Mouse (Mus musculus) embryonic facial prominence, embryonic 11.5 days (tissue): ENCODE measurements around the gene Vmn2r80. TPM values are rescaled to one million over a fixed set of nuclear protein-coding genes. Genes with fewer than 3 reads are reported as not detected.
"Not testable (repeated sequence)": the region's sequence is repeated elsewhere in the genome, so short reads cannot be mapped to it uniquely, and the experiment has no call there.

Source experiments
- ATAC-seq: fragments of 200-750 bp; cut with Nextera tagmentation; replicated peaks from 2 replicates; pipeline ENCODE4 v1.8.0; 2017; ENCODE audit warnings: low read depth; ENCODE audit not compliant: insufficient number of reproducible peaks, low FRiP score, low TSS enrichment
- DNase-seq: peaks from one replicate; pipeline ENCODE4 v3.0.0-alpha.2; 2015; ENCODE audit warnings: low spot score
- H3K27ac ChIP-seq: fragments of 300-500 bp; sonication (generic); replicated peaks from 2 replicates; pipeline ENCODE4 v1.5.1; 2014; ENCODE audit warnings: mild to moderate bottlenecking, low read depth, low read length, control low read depth
- H3K27me3 ChIP-seq: fragments of 300-500 bp; sonication (generic); 2 replicates; pipeline ENCODE4 v1.6.1; 2014; ENCODE audit warnings: mild to moderate bottlenecking, low read length, moderate library complexity, mixed read lengths; ENCODE audit not compliant: control insufficient read depth, insufficient read depth
- H3K36me3 ChIP-seq: fragments of 300-500 bp; sonication (generic); replicated peaks from 2 replicates; pipeline ENCODE4 v1.6.1; 2014; ENCODE audit warnings: low read depth, mild to moderate bottlenecking, low read length, moderate library complexity, mixed read lengths; ENCODE audit not compliant: control insufficient read depth, insufficient read depth
- H3K4me1 ChIP-seq: fragments of 300-500 bp; sonication (generic); 2 replicates; pipeline ENCODE4 v1.6.1; 2014; ENCODE audit warnings: low read length, mixed read lengths; ENCODE audit not compliant: control insufficient read depth, insufficient read depth
- H3K4me2 ChIP-seq: fragments of 300-500 bp; sonication (generic); 2 replicates; pipeline ENCODE4 v1.6.1; 2014; ENCODE audit warnings: low read depth, mild to moderate bottlenecking, control low read depth, low read length, moderate library complexity
- H3K4me3 ChIP-seq: fragments of 300-500 bp; sonication (generic); 2 replicates; pipeline ENCODE4 v1.5.1; 2014; ENCODE audit warnings: low read depth, low read length, control low read depth
- H3K9ac ChIP-seq: fragments of 300-500 bp; sonication (generic); replicated peaks from 2 replicates; pipeline ENCODE4 v1.6.1; 2014; ENCODE audit warnings: mild to moderate bottlenecking, control low read depth, low read length
- H3K9me3 ChIP-seq: fragments of 300-500 bp; sonication (generic); replicated peaks from 2 replicates; pipeline ENCODE4 v1.6.1; 2016; ENCODE audit warnings: mild to moderate bottlenecking, low read length, inconsistent platforms, mixed read lengths; ENCODE audit not compliant: control insufficient read depth
- WGBS: fragments of 180-500 bp; shearing (Covaris S2); extraction: QIAGEN DNeasy Blood & Tissue Kit; methylation state at CpG from one replicate; pipeline ENCODE4 v1.1.7; 2014; 5-methylcytosine and 5-hydroxymethylcytosine counted together
- polyA plus RNA-seq: library from polyadenylated mRNA; unstranded; fragments of >200 nt; fragmentation: Nextera tagmentation; extraction: Ambion mirVana; gene quantifications from 2 replicates; pipeline ENCODE4 v1.2.1, GENCODE M21; 2014

Gene Vmn2r80
- not detected in 2 replicates for polyA plus RNA-seq

DNA sequence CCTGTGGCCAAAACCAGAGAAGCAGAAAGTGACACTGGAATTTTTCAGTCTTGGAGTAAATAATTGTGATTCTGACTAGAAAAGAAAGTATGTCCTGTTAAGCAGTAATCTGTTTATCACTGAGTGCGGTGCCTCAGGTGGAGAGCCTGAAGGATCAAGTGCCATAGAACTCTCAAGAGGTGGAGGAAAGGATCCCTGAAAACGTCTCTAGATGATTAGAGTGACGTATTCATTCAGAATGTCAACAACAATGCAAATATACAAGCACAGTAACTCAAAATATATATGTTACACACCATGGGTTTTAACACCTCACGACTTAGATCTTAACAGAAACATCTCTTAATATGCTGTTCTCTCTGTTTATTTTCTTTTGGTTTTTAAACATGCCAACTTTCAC, at the start of gene Vmn2r80:
Gene Vmn2r80 (plus strand): TSS at position 301 of the 400 bp plus-strand sequence.
- WGBS = 71% methylated on average over 4 of the region's 4 CpGs
- H3K4me1 ChIP-seq, ATAC-seq, H3K27ac ChIP-seq, H3K27me3 ChIP-seq, H3K9me3 ChIP-seq, H3K9ac ChIP-seq, H3K4me2 ChIP-seq, H3K4me3 ChIP-seq, H3K36me3 ChIP-seq, DNase-seq: not testable (repeated sequence)

- no peaks in the 10 kb centered on the region for H3K9me3 ChIP-seq
- no peaks in the 10 kb centered on the region for H3K27me3 ChIP-seq
- no peak overlapping the region for H3K9ac ChIP-seq
- ATAC-seq (peak; percentile 65; the same call in 1 of the 2 replicates), DNase-seq (peak; percentile 58)
- H3K27ac ChIP-seq = no peak overlapping the region
- no peak overlapping the region for H3K4me3 ChIP-seq
- H3K36me3 ChIP-seq = no peaks in the 10 kb centered on the region
- no peaks in the 10 kb centered on the region for H3K4me1 ChIP-seq
- 56% methylated on average over 8 of the region's 8 CpGs for WGBS
- H3K4me2 ChIP-seq = no peak overlapping the region
Observed at GRCm38 (mm10) chr10:79106325-79107282, 42.0 kb upstream of the Vmn2r80 start.

GRCm38 (mm10) chr10:79107531-79107930, 41.0 kb upstream of the Vmn2r80 start:
- no peak overlapping the region for H3K4me3 ChIP-seq
- H3K4me2 ChIP-seq = no peak overlapping the region
- DNase-seq (no peak), ATAC-seq (no peak)
- no peaks in the 10 kb centered on the region for H3K36me3 ChIP-seq
- H3K4me1 ChIP-seq = no peaks in the 10 kb centered on the region
- H3K9me3 ChIP-seq = no peaks in the 10 kb centered on the region
- no peak overlapping the region for H3K9ac ChIP-seq
- H3K27me3 ChIP-seq = no peaks in the 10 kb centered on the region
- H3K27ac ChIP-seq = no peak overlapping the region
- WGBS = 71% methylated on average over 2 of the region's 2 CpGs

GRCm38 (mm10) chr10:79109156-79109555, 39.4 kb upstream of the Vmn2r80 start:
- ATAC-seq (no peak), DNase-seq (no peak)
- Histone ChIP-seq H3K4me2 (no peak overlapping the region), H3K4me3 (no peak overlapping the region), H3K4me1 (no peaks in the 10 kb centered on the region), H3K9ac (no peak overlapping the region), H3K36me3 (no peaks in the 10 kb centered on the region), H3K27me3 (no peaks in the 10 kb centered on the region), H3K27ac (no peak overlapping the region), H3K9me3 (no peaks in the 10 kb centered on the region)
- 76% methylated on average over 1 of the region's 1 CpGs for WGBS

DNA sequence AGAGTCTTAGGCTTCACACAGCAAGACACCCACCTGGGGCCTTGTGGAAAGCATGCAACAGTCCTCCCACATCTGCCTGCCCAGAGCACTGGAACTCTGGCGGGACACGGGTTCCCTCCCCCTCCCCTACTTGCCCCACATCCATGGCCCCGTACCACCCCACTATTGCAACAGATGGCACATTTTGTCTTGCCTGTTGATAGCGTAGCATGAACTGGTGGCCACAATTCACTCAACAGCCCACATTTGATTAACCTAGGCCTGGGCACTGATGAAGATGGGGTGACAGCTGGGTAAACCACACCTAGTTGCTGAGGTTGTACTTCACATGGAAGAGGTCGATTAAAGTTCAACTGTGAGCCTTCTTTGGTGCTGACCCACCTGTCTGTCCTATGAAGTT, 38.1 kb upstream of the Vmn2r80 start:
- Histone ChIP-seq H3K27me3 (no peaks in the 10 kb centered on the region), H3K4me3 (no peak overlapping the region), H3K9me3 (no peaks in the 10 kb centered on the region), H3K4me2 (no peak overlapping the region), H3K27ac (no peak overlapping the region), H3K4me1 (no peaks in the 10 kb centered on the region), H3K36me3 (no peaks in the 10 kb centered on the region), H3K9ac (no peak overlapping the region)
- DNase-seq = no peak
- WGBS = 81% methylated on average over 5 of the region's 5 CpGs
- no peak for ATAC-seq

DNA sequence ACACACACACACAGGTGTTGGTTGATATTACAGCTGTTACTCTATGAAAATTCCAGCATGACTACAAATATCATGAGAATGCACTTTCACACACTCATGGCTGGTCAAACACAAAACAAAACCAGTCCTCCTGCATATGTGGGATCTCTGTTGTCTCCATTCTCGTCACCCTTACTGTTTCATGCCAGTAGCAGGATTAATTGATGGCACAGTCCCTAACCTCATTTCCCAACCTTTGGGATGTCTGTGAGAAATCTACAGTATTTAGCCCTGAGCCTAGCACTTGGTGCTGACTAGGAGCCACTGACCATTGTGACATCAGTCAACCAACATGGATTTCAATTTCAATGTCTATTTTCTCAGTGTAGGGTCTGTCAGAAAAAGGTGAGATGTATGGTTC, 33.5 kb upstream of the Vmn2r80 start:
- 86% methylated on average over 1 of the region's 1 CpGs for WGBS
- ATAC-seq (no peak), DNase-seq (no peak)
- H3K27me3 ChIP-seq = no peaks in the 10 kb centered on the region
- no peaks in the 10 kb centered on the region for H3K4me1 ChIP-seq
- no peak overlapping the region for H3K27ac ChIP-seq
- H3K9me3 ChIP-seq = no peaks in the 10 kb centered on the region
- H3K4me3 ChIP-seq = no peak overlapping the region
- H3K9ac ChIP-seq = no peak overlapping the region
- H3K4me2 ChIP-seq = no peak overlapping the region
- H3K36me3 ChIP-seq = no peaks in the 10 kb centered on the region

DNA sequence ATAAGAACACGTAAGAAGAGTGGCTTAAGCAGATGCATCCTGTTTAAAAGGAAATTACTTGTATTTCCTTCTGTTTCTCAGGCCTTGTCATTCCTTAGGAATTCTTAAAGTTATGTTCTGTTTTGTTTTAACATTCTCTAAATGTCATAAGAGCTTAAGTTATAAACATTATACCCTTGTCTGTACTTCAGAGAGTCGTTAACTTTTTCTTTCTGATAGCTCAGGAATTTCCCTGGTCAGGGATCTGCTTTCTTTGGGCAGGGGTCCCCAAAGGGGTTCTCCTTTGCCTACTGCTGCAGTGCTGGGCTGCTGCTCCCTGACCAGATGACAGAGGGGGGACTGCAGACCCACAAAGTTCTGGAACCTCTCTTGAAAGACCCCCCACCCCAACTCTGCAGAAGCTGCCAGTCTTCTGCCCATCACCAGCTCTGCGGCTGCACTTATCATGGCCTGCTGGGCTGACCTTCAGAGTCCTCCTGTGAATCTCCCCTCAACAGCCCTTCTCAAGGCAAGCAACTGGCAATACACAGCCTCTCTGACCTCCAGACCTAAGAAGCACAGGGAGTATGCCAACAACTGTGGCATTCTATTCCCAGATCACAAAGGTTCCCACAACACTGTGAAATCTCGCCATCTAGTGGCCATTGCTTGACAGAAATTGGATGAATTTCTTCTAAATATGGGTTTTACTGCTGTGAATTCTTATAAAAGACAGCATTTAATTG, 32.3 kb upstream of the Vmn2r80 start:
- no peak overlapping the region for H3K27ac ChIP-seq
- ATAC-seq (peak; percentile 39; the same call in 1 of the 2 replicates), DNase-seq (peak; percentile 90)
- no peaks in the 10 kb centered on the region for H3K4me1 ChIP-seq
- H3K9me3 ChIP-seq = no peaks in the 10 kb centered on the region
- WGBS = 39% methylated on average over 4 of the region's 4 CpGs
- H3K4me3 ChIP-seq = no peak overlapping the region
- H3K27me3 ChIP-seq = no peaks in the 10 kb centered on the region
- no peak overlapping the region for H3K9ac ChIP-seq
- H3K36me3 ChIP-seq = no peaks in the 10 kb centered on the region
- no peak overlapping the region for H3K4me2 ChIP-seq

DNA sequence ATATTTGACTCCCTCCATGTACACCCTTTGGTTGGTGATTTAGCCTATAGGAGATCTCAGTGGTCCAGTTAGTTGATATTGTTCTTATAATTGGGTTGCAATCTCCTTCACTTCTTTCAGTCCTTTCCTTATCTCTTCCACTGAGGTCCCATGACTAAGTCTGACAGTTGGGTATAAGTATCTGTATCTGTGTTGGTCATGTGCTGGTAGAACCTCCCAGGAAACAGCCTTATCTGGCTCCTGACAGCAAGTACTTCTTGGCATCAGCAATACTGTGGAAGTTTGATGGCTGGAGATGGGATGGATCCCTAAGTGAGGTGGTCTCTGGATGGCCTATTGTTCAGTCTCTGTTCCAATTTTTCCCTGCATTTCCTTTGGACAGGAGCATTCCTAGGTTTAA, 3.0 kb downstream of the Vmn2r80 start:
- Histone ChIP-seq H3K27ac (no peak overlapping the region), H3K9me3 (no peaks in the 10 kb centered on the region), H3K4me2 (no peak overlapping the region), H3K9ac (no peak overlapping the region), H3K4me3 (no peak overlapping the region), H3K27me3 (no peaks in the 10 kb centered on the region), H3K4me1 (no peaks in the 10 kb centered on the region), H3K36me3 (no peaks in the 10 kb centered on the region)
- ATAC-seq = no peak
- DNase-seq = no peak
